Mouse (Mus musculus) heart, postnatal 0 days (tissue): Measurements from ENCODE around the gene Tmem74b. TPM values are rescaled to one million over a fixed set of nuclear protein-coding genes. Genes with fewer than 3 reads are reported as not detected.

Experiments
- ATAC-seq: fragments of 200-750 bp; cut with Nextera tagmentation; 2 replicates; pipeline ENCODE4 v1.8.0; 2017; ENCODE audit warnings: low read depth, moderate number of reproducible peaks, moderate library complexity; ENCODE audit not compliant: insufficient read depth
- DNase-seq: peaks from one replicate; pipeline ENCODE4 v3.0.0-alpha.2; 2016; ENCODE audit warnings: low spot score
- H3K27ac ChIP-seq: fragments of 300-500 bp; sonication (generic); 2 replicates; pipeline ENCODE4 v1.5.1; 2014; ENCODE audit warnings: low read depth, mild to moderate bottlenecking
- H3K27me3 ChIP-seq: fragments of 300-500 bp; sonication (generic); 2 replicates; pipeline ENCODE4 v1.6.1; 2014; ENCODE audit warnings: low read length, mixed read lengths; ENCODE audit not compliant: control insufficient read depth, insufficient read depth
- H3K36me3 ChIP-seq: fragments of 300-500 bp; sonication (generic); replicated peaks from 2 replicates; pipeline ENCODE4 v1.6.1; 2014; ENCODE audit warnings: low read length, mixed read lengths; ENCODE audit not compliant: control insufficient read depth, insufficient read depth
- H3K4me1 ChIP-seq: fragments of 300-500 bp; sonication (generic); 2 replicates; pipeline ENCODE4 v1.6.1; 2014; ENCODE audit warnings: antibody characterized with exemption; ENCODE audit not compliant: control insufficient read depth, insufficient read depth
- H3K4me2 ChIP-seq: fragments of 300-500 bp; sonication (generic); 2 replicates; pipeline ENCODE4 v1.6.1; 2014; ENCODE audit warnings: low read depth, mild to moderate bottlenecking, low read length, moderate library complexity
- H3K4me3 ChIP-seq: fragments of 300-500 bp; sonication (generic); 2 replicates; pipeline ENCODE4 v1.5.1; 2014; ENCODE audit warnings: low read depth, low read length
- H3K9ac ChIP-seq: fragments of 300-500 bp; sonication (generic); replicated peaks from 2 replicates; pipeline ENCODE4 v1.6.1; 2014; ENCODE audit warnings: low read depth, low read length, mixed read lengths
- H3K9me3 ChIP-seq: fragments of 300-500 bp; sonication (generic); replicated peaks from 2 replicates; pipeline ENCODE4 v1.6.1; 2016; ENCODE audit warnings: low read length; ENCODE audit not compliant: control insufficient read depth
- CTCF ChIP-seq: IDR thresholded peaks from 2 replicates; pipeline ENCODE4 v1.5.1; 2016; ENCODE audit warnings: antibody characterized with exemption, control low read depth, low read depth
- EP300 ChIP-seq: IDR thresholded peaks from 2 replicates; pipeline ENCODE4 v1.6.1; 2016; ENCODE audit warnings: antibody characterized with exemption, low read depth
- WGBS: fragments of 180-500 bp; shearing (Covaris S2); extraction: QIAGEN DNeasy Blood & Tissue Kit; methylation state at CpG from one replicate; pipeline ENCODE4 v1.1.7; 2014; 5-methylcytosine and 5-hydroxymethylcytosine counted together
- polyA plus RNA-seq: library from polyadenylated mRNA; unstranded; fragments of >200 nt; fragmentation: Nextera tagmentation; extraction: Ambion mirVana; gene quantifications from 2 replicates; pipeline ENCODE4 v1.2.1, GENCODE M21; 2015
- total RNA-seq: library from RNA; depleted of rRNA; stranded (reverse); fragments of >200 nt; gene quantifications from 2 replicates; pipeline ENCODE4 v1.2.3, GENCODE M21; 2014; ENCODE audit warnings: low replicate concordance; rRNA removed

Tmem74b gene
- total RNA-seq = 1.2 and 1.6 TPM in 2 replicates
- 3.6 and 3.8 TPM in 2 replicates for polyA plus RNA-seq

- Histone ChIP-seq H3K9me3 (no peaks in the 10 kb centered on the region), H3K9ac (peak within 1 kb of the TSS; percentile 70), H3K36me3 (no peaks in the 10 kb centered on the region), H3K4me1 (0 out of 2 replicates have a peak, but pooled peaks cover 4% of the 10 kb centered on the region), H3K27ac (no peak within 1 kb of the TSS), H3K27me3 (peaks cover 38% of the 10 kb centered on the region), H3K4me3 (peak within 1 kb of the TSS; percentile 64), H3K4me2 (peak within 1 kb of the TSS; percentile 100)
- TF ChIP-seq EP300 (no peak), CTCF (no peak)
- WGBS = 7% methylated on average over 25 of the region's 25 CpGs
- no peak for DNase-seq
- 0 out of 2 replicates have a peak, but pooled peaks have one; percentile 3 for ATAC-seq
Measured at GRCm38 (mm10) chr2:151701231-151702145, at the start of gene Tmem74b. TSS of gene Tmem74b (plus strand) at chr2:151702008.

- Histone ChIP-seq H3K9ac (no peak overlapping the region), H3K4me1 (no peaks in the 10 kb centered on the region), H3K4me3 (no peak overlapping the region), H3K4me2 (no peak overlapping the region), H3K27ac (no peak overlapping the region), H3K36me3 (no peaks in the 10 kb centered on the region), H3K27me3 (no peaks in the 10 kb centered on the region), H3K9me3 (no peaks in the 10 kb centered on the region)
- WGBS = 69% methylated on average over 1 of the region's 1 CpGs
- DNase-seq = no peak
- TF ChIP-seq CTCF (no peak), EP300 (no peak)
- ATAC-seq = no peak
Measured at GRCm38 (mm10) chr2:151652053-151652452, 49.8 kb upstream of the Tmem74b start.

- Histone ChIP-seq H3K9ac (no peak within 1 kb of the TSS), H3K4me1 (no peaks in the 10 kb centered on the region), H3K27me3 (peaks cover 5% of the 10 kb centered on the region; the same call in 1 of the 2 replicates), H3K27ac (no peak within 1 kb of the TSS), H3K4me2 (no peak within 1 kb of the TSS), H3K36me3 (no peaks in the 10 kb centered on the region), H3K4me3 (no peak within 1 kb of the TSS), H3K9me3 (no peaks in the 10 kb centered on the region)
- DNase-seq (no peak), ATAC-seq (no peak)
- 58% methylated on average over 3 of the region's 3 CpGs for WGBS
- TF ChIP-seq EP300 (no peak), CTCF (no peak)
Measured at GRCm38 (mm10) chr2:151668433-151668832, 33.4 kb upstream of the Tmem74b start, which contains the start of gene Rad21l. TSS of gene Rad21l (minus strand) at chr2:151668533.

- ATAC-seq (peak; percentile 36; the same call in 1 of the 2 replicates), DNase-seq (no peak)
- 30% methylated on average over 48 of the region's 48 CpGs for WGBS
- TF ChIP-seq CTCF (no peak), EP300 (no peak)
- H3K4me2 ChIP-seq = 0 out of 2 replicates have a peak overlapping the region, but pooled peaks have one; percentile 4
- no peaks in the 10 kb centered on the region for H3K4me1 ChIP-seq
- no peak overlapping the region for H3K9ac ChIP-seq
- H3K9me3 ChIP-seq = no peaks in the 10 kb centered on the region
- no peak overlapping the region for H3K27ac ChIP-seq
- peaks cover 5% of the 10 kb centered on the region; the same call in 1 of the 2 replicates for H3K27me3 ChIP-seq
- H3K36me3 ChIP-seq = no peaks in the 10 kb centered on the region
- no peak overlapping the region for H3K4me3 ChIP-seq
Measured at GRCm38 (mm10) chr2:151670026-151670967, 31.5 kb upstream of the Tmem74b start.

DNA sequence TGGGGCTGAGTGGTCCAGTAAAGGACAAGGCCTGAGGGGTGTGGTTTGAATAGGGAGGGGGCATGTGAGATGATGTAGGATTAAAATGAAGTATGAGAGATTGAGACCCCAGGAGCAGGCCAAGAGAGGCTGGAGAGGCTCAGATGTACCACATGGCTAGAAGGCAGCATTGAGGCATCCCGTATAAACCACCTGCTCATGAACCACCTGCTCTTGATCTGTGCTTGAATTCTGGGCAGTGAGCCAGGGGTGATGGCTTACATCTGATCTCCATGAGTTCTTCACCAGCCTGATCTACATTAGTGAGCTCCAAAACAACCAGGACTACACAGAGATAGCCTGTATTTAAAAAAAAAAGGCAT is 30.9 kb upstream of the Tmem74b start:
- 53% methylated on average over 1 of the region's 1 CpGs for WGBS

More for the DNA sequence above, 30.9 kb upstream of the Tmem74b start:
- H3K27me3 ChIP-seq = peaks cover 5% of the 10 kb centered on the region; the same call in 1 of the 2 replicates
- 0 out of 2 replicates have a peak, but pooled peaks have one; percentile 4 for ATAC-seq
- TF ChIP-seq CTCF = no peak
- TF ChIP-seq EP300 = no peak
- no peaks in the 10 kb centered on the region for H3K9me3 ChIP-seq
- no peak for DNase-seq
- H3K36me3 ChIP-seq = no peaks in the 10 kb centered on the region
- H3K4me1 ChIP-seq = no peaks in the 10 kb centered on the region
- no peak overlapping the region for H3K27ac ChIP-seq
- no peak overlapping the region for H3K4me2 ChIP-seq
- H3K9ac ChIP-seq = no peak overlapping the region
- no peak overlapping the region for H3K4me3 ChIP-seq
